Mouse (Mus musculus): ENCODE data around the gene Pipox.

GRCm38 (mm10) chr11:77830875-77831274, 63.0 kb downstream of the Pipox start:
- no peak for TF ChIP-seq GATA1 (IDR thresholded peaks at IDR 0.05; ENCODE audit: low read length)
- no peak for TF ChIP-seq TAL1 (IDR thresholded peaks at IDR 0.05; ENCODE audit: low read length)
